Mouse (Mus musculus) ES-Bruce4 (cell line): ENCODE results near the gene Gm20532.

Experiments used
- CTCF ChIP-seq: IDR thresholded peaks from one replicate; pipeline ENCODE4 v1.8.1; 2011; ENCODE audit warnings: low read depth, low read length
- EP300 ChIP-seq: IDR thresholded peaks from 2 replicates; pipeline ENCODE4 v1.6.1; 2011; ENCODE audit warnings: low read depth, low read length; ENCODE audit not compliant: insufficient read depth
- POLR2A ChIP-seq: IDR thresholded peaks from one replicate; pipeline ENCODE4 v1.8.1; 2011; ENCODE audit warnings: low read length; ENCODE audit not compliant: insufficient read depth

DNA sequence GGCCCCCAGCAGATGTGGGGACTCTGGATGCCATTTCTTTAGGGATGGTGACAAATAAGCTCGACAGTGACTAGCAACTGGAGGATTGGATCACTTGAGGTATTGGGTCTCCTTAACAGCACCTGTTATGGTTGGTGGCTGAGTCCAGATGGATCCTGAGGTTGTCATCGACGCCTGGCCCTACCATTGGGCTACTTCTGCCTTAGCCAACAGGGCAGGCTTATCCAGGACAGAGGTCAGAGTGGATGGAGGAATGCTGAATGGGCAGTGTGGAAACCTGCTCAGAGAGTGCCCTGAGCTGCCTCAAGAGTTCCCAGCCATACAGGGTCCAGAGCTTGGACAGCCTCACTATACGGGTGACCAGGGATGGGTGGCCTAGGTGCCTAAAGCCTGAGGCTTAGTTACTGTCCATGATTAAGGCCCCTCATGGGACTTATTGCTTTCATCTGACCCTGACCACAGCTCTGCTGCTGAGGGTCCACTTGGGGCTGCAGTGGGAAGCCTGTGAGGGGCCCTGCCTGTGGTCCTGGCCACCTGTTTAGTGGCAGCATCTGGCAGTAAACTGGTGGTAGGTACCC is 47.6 kb downstream of the Gm20532 start:
- TF ChIP-seq EP300 = no peak
- TF ChIP-seq CTCF = no peak
- TF ChIP-seq POLR2A = no peak
